Mouse (Mus musculus) liver, adult 10 weeks (tissue): ENCODE measurements around the gene Vmn1r234. TPM values are rescaled to one million over a fixed set of nuclear protein-coding genes. Genes with fewer than 3 reads are reported as not detected.

Source experiments
- polyA plus RNA-seq: library from polyadenylated mRNA; stranded (reverse); fragments of 350-450 nt; fragmentation: Illumina TruSeq; extraction: RNeasy Lipid Tissue Mini Kit (QIAGEN cat#74804); gene quantifications from one replicate; pipeline ENCODE4 v1.2.3, GENCODE M21; 2014; ENCODE audit warnings: low read depth, low replicate concordance

Vmn1r234 gene
- polyA plus RNA-seq: not detected

DNA sequence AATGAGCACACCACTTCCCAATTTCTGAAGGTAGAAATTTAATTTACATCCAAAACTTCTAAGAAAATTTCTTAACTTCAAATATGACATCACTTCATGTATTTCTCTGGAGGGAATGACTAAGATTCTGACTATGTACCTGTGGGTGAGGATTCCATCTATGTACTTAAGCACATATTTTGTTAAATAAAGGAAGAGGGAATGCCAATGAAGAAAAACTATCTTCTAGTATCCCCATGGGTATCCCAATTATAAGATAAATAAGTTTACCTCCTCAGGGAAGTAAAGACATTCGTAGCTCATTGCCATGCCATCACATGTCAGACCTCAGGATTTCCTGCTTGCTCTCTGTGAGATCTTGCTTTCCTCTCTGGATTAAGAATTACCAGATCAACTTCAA is at the start of gene Vmn1r234:
TSS of gene Vmn1r234 (plus strand) at position 301 of the 400 bp plus-strand sequence.

DNA sequence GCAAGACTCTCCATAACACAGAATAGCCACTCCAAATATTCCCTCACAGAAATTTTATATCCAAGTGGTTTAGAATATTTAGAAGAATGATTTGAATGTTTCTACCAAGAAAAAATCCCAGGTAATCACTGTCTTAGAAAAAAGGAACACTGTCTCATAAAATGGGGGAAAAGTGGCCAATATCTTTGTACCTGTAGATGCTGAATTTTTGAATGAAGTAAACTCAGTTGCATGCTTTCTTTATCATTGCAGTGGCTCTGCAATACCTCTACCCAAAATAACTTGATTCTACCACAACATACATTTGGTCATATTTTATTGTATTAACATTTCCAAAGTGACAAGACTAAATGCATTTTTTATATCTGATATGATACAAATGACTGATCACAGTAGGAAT is 30.2 kb downstream of the Vmn1r234 start, which contains the start of gene Vmn1r235:
TSS of gene Vmn1r235 (plus strand) at position 301 of the 400 bp plus-strand sequence.

DNA sequence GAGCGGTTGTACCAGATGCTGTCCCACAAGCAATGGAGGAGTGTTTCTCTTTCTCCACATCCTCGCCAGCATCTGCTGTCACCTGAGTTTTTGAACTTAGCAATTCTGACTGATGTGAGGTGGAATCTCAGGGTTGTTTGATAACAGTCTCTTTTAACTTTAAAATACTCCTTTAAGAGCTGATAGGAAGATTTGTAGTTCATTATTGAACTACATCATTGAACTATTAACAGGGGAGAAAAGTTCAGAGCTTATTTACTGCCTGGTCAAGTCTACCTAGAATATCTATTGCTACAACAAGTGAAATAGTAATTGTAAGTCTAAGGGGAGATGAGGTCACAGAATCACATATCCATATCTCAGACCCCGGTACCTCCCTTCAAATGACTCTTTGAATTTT is 56.8 kb downstream of the Vmn1r234 start, which contains the start of gene Vmn1r236:
TSS of gene Vmn1r236 (plus strand) at position 301 of the 400 bp plus-strand sequence.

Other genes with a start within 250 kb of the Vmn1r234 start
- gene Vmn1r233, start 229.6 kb upstream of the Vmn1r234 start, polyA plus RNA-seq: not detected
- 16.3 TPM for gene Zfp160, start 217.2 kb upstream of the Vmn1r234 start, polyA plus RNA-seq
- gene Vmn1r235, start 30.3 kb downstream of the Vmn1r234 start, polyA plus RNA-seq: not detected
- gene Vmn1r236, start 56.9 kb downstream of the Vmn1r234 start, polyA plus RNA-seq: not detected
- gene Vmn1r237, start 85.8 kb downstream of the Vmn1r234 start, polyA plus RNA-seq: not detected
- 1.9 TPM for gene Zfp677, start 157.7 kb downstream of the Vmn1r234 start, polyA plus RNA-seq
- gene Zfp54, start 197.1 kb downstream of the Vmn1r234 start, polyA plus RNA-seq: 8.2 TPM
- gene Zfp51, start 224.3 kb downstream of the Vmn1r234 start, polyA plus RNA-seq: 13.6 TPM